Mouse (Mus musculus) hindbrain, postnatal 0 days (tissue): ENCODE measurements at regions not wholly inside any gene's neighbourhood (a gene's known extent, or its start where the extent isn't known, plus 50 kb on each side); places are given as distances from the start of the nearest gene placed in this dataset.

Source experiments
- ATAC-seq: fragments of 200-750 bp; cut with Nextera tagmentation; 2 replicates; pipeline ENCODE4 v1.8.0; 2017; ENCODE audit warnings: mild to moderate bottlenecking, moderate TSS enrichment, moderate library complexity
- DNase-seq: peaks from one replicate; pipeline ENCODE4 v3.0.0-alpha.2; 2015; ENCODE audit warnings: low spot score
- H3K27ac ChIP-seq: fragments of 300-500 bp; sonication (generic); 2 replicates; pipeline ENCODE4 v1.5.1; 2014; ENCODE audit warnings: mild to moderate bottlenecking
- H3K27me3 ChIP-seq: fragments of 300-500 bp; sonication (generic); 2 replicates; pipeline ENCODE4 v1.6.1; 2014; ENCODE audit warnings: low read length, mixed read lengths; ENCODE audit not compliant: insufficient read depth
- H3K36me3 ChIP-seq: fragments of 300-500 bp; sonication (generic); 2 replicates; pipeline ENCODE4 v1.6.1; 2014; ENCODE audit warnings: low read length, mixed read lengths; ENCODE audit not compliant: insufficient read depth
- H3K4me1 ChIP-seq: fragments of 300-500 bp; sonication (generic); 2 replicates; pipeline ENCODE4 v1.6.1; 2014; ENCODE audit warnings: antibody characterized with exemption, low read length, mixed read lengths; ENCODE audit not compliant: insufficient read depth
- H3K4me2 ChIP-seq: fragments of 300-500 bp; sonication (generic); 2 replicates; pipeline ENCODE4 v1.6.1; 2014; ENCODE audit warnings: low read depth, mild to moderate bottlenecking, low read length, moderate library complexity, mixed read lengths
- H3K4me3 ChIP-seq: fragments of 300-500 bp; sonication (generic); 2 replicates; pipeline ENCODE4 v1.5.1; 2014; ENCODE audit warnings: low read length
- H3K9ac ChIP-seq: fragments of 300-500 bp; sonication (generic); replicated peaks from 2 replicates; pipeline ENCODE4 v1.6.1; 2014; ENCODE audit warnings: mild to moderate bottlenecking, low read length, moderate library complexity, mixed read lengths
- H3K9me3 ChIP-seq: fragments of 300-500 bp; sonication (generic); 2 replicates; pipeline ENCODE4 v1.6.1; 2016; ENCODE audit warnings: low read length, mixed read lengths
- CTCF ChIP-seq: IDR thresholded peaks from 2 replicates; pipeline ENCODE4 v1.5.1; 2016; ENCODE audit warnings: antibody characterized with exemption, control low read depth, low read depth
- WGBS: fragments of 180-500 bp; shearing (Covaris S2); extraction: QIAGEN DNeasy Blood & Tissue Kit; methylation state at CpG from one replicate; pipeline ENCODE4 v1.1.7; 2014; 5-methylcytosine and 5-hydroxymethylcytosine counted together

- WGBS = 72% methylated on average over 2 of the region's 2 CpGs
- Histone ChIP-seq H3K27me3 (no peaks in the 10 kb centered on the region), H3K4me2 (no peak overlapping the region), H3K36me3 (no peaks in the 10 kb centered on the region), H3K4me3 (no peak overlapping the region), H3K27ac (no peak overlapping the region), H3K9ac (no peak overlapping the region), H3K9me3 (no peaks in the 10 kb centered on the region), H3K4me1 (no peaks in the 10 kb centered on the region)
- ATAC-seq = no peak
- DNase-seq = no peak
- TF ChIP-seq CTCF = no peak
These were observed 376.7 kb downstream of the 9330182O14Rik start for GRCm38 (mm10) chr15:40510826-40511225.

GRCm38 (mm10) chr15:40524350-40524749, 390.2 kb downstream of the 9330182O14Rik start:
- TF ChIP-seq CTCF = no peak
- 69% methylated on average over 2 of the region's 2 CpGs for WGBS
- no peaks in the 10 kb centered on the region for H3K9me3 ChIP-seq
- ATAC-seq = no peak
- no peaks in the 10 kb centered on the region for H3K27me3 ChIP-seq
- H3K4me3 ChIP-seq = no peak overlapping the region
- H3K4me2 ChIP-seq = no peak overlapping the region
- no peak overlapping the region for H3K9ac ChIP-seq
- DNase-seq = no peak
- H3K27ac ChIP-seq = no peak overlapping the region
- H3K36me3 ChIP-seq = no peaks in the 10 kb centered on the region
- H3K4me1 ChIP-seq = no peaks in the 10 kb centered on the region

GRCm38 (mm10) chr15:40533451-40533873, 399.3 kb downstream of the 9330182O14Rik start:
- Histone ChIP-seq H3K9ac (peak overlapping the region; percentile 6; the same call in 1 of the 2 replicates), H3K9me3 (no peaks in the 10 kb centered on the region), H3K27ac (no peak overlapping the region), H3K4me1 (no peaks in the 10 kb centered on the region), H3K36me3 (no peaks in the 10 kb centered on the region), H3K27me3 (no peaks in the 10 kb centered on the region), H3K4me2 (peak overlapping the region; percentile 44), H3K4me3 (peak overlapping the region; percentile 9; the same call in 1 of the 2 replicates)
- no peak for TF ChIP-seq CTCF
- ATAC-seq = no peak
- peak; percentile 25 for DNase-seq
- 27% methylated on average over 8 of the region's 8 CpGs for WGBS

- no peak for DNase-seq
- Histone ChIP-seq H3K27ac (no peak overlapping the region), H3K27me3 (no peaks in the 10 kb centered on the region), H3K9me3 (no peaks in the 10 kb centered on the region), H3K9ac (no peak overlapping the region), H3K4me1 (no peaks in the 10 kb centered on the region), H3K36me3 (no peaks in the 10 kb centered on the region), H3K4me3 (no peak overlapping the region), H3K4me2 (no peak overlapping the region)
- ATAC-seq = no peak
- 85% methylated on average over 2 of the region's 2 CpGs for WGBS
- no peak for TF ChIP-seq CTCF
These were observed 427.5 kb downstream of the 9330182O14Rik start for GRCm38 (mm10) chr15:40561661-40562060.

- ATAC-seq (no peak), DNase-seq (no peak)
- no peaks in the 10 kb centered on the region for H3K4me1 ChIP-seq
- no peak overlapping the region for H3K4me3 ChIP-seq
- TF ChIP-seq CTCF = no peak
- H3K36me3 ChIP-seq = no peaks in the 10 kb centered on the region
- H3K9me3 ChIP-seq = no peaks in the 10 kb centered on the region
- H3K27ac ChIP-seq = no peak overlapping the region
- H3K4me2 ChIP-seq = no peak overlapping the region
- WGBS = 78% methylated on average over 5 of the region's 5 CpGs
- H3K9ac ChIP-seq = no peak overlapping the region
- H3K27me3 ChIP-seq = no peaks in the 10 kb centered on the region
These were observed 431.6 kb downstream of the 9330182O14Rik start for GRCm38 (mm10) chr15:40565716-40566115.

GRCm38 (mm10) chr15:40566481-40566880, 432.3 kb downstream of the 9330182O14Rik start:
- Histone ChIP-seq H3K4me3 (no peak overlapping the region), H3K4me2 (no peak overlapping the region), H3K36me3 (no peaks in the 10 kb centered on the region), H3K9me3 (no peaks in the 10 kb centered on the region), H3K27me3 (no peaks in the 10 kb centered on the region), H3K9ac (no peak overlapping the region), H3K27ac (no peak overlapping the region), H3K4me1 (no peaks in the 10 kb centered on the region)
- WGBS = 22% methylated on average over 4 of the region's 4 CpGs
- no peak for TF ChIP-seq CTCF
- no peak for ATAC-seq
- peak; percentile 2 for DNase-seq

- H3K27me3 ChIP-seq = no peaks in the 10 kb centered on the region
- TF ChIP-seq CTCF = no peak
- ATAC-seq = no peak
- no peaks in the 10 kb centered on the region for H3K36me3 ChIP-seq
- H3K4me1 ChIP-seq = no peaks in the 10 kb centered on the region
- no peaks in the 10 kb centered on the region for H3K9me3 ChIP-seq
- 73% methylated on average over 1 of the region's 1 CpGs for WGBS
- no peak overlapping the region for H3K4me3 ChIP-seq
- H3K27ac ChIP-seq = no peak overlapping the region
- no peak overlapping the region for H3K9ac ChIP-seq
- no peak overlapping the region for H3K4me2 ChIP-seq
- DNase-seq = no peak
These were observed 434.5 kb downstream of the 9330182O14Rik start for GRCm38 (mm10) chr15:40568701-40569100.
